Mouse (Mus musculus) bone marrow, adult 2 months (tissue): ENCODE measurements around the gene Atp8a2.
"Not testable (repeated sequence)": the region's sequence is repeated elsewhere in the genome, so short reads cannot be mapped to it uniquely, and the experiment has no call there.

Experiments
- CTCF ChIP-seq: fragments of 200-500 bp; IDR thresholded peaks from 2 replicates; pipeline ENCODE4 v1.5.1; 2011; ENCODE audit warnings: low read length, control low read depth; ENCODE audit not compliant: control insufficient read depth, insufficient read depth
- POLR2A ChIP-seq: fragments of 200-500 bp; IDR thresholded peaks from 2 replicates; pipeline ENCODE4 v1.6.1; 2011; ENCODE audit warnings: low read depth, mild to moderate bottlenecking, control low read depth, low read length, borderline replicate concordance; ENCODE audit not compliant: control insufficient read depth

GRCm38 (mm10) chr14:59810316-59810715 lies 386.7 kb downstream of the Atp8a2 start:
- TF ChIP-seq POLR2A, CTCF: not testable (repeated sequence)
